Mouse (Mus musculus) adipocyte (in vitro differentiated cells): ENCODE measurements around the gene Adora1.

Source experiments
- DNase-seq: peaks from one replicate; pipeline ENCODE4 v3.0.0-alpha.2; 2016; ENCODE audit warnings: low spot score

The Adora1 gene

GRCm38 (mm10) chr1:134193674-134194197 is 41.5 kb downstream of the Adora1 start:
- DNase-seq = no peak

GRCm38 (mm10) chr1:134193126-134193525 is 42.1 kb downstream of the Adora1 start, which contains the start of gene Mybph:
Gene Mybph, plus strand, starts transcription at chr1:134193448.
- no peak for DNase-seq

DNA sequence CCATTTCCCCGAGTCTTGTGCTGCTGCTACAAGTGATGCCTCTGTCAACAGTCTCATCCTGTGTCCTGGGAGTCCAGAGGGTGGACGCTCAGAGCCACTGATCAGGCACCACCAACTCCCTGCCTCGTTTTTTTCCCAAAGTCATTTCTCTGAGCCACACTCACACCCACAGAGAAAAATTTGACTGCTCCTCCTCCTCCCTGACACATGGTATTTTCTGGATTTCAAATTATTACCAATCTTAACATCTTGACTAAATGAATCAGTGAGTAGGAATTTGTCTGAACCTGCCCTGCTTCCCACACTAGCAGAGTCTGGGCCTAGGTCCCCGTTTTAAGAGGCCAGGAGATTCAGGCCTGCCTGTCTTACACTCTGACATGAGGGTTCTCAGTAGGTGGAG is 43.2 kb downstream of the Adora1 start:
- no peak for DNase-seq

- no peak for DNase-seq
Measured at GRCm38 (mm10) chr1:134191192-134191591, 44.0 kb downstream of the Adora1 start.

DNA sequence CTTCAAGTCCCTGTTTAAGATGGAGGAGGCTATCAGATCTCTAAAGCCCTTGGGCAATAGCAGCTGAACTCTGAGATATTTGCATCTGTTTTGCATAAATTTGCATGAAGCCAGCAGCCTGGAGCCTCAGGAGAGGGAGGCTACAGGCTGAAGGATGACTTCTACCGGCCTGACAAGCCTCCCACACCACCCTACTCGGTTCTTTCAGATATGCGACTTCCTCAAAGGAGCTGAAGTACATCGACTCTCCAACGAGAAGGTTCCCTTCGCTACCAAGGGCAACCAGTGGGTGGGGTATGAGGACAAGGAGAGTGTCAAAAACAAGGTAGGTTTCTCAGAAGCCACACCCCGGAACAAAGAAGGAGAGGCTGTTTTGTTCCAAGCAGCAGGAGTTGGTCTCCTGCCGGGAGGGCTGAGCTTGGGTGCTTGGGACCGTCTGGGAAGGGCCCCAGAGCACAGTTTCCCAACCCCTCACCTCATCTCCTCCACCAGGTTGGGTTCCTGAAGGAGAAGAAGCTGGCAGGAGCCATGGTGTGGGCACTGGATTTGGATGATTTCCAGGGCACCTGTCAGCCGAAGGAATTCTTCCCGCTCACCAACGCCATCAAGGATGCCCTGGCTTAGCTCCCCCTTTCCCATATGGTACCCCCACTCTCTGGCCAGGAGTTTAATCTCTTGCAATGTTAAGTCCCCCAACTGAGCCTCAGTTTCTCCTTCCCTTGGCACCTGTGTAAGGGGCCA is 46.1 kb downstream of the Adora1 start:
- no peak for DNase-seq

GRCm38 (mm10) chr1:134188217-134188616 is 47.0 kb downstream of the Adora1 start:
- no peak for DNase-seq

GRCm38 (mm10) chr1:134184089-134184488 is 51.1 kb downstream of the Adora1 start:
- no peak for DNase-seq

GRCm38 (mm10) chr1:134182025-134182424 is 53.2 kb downstream of the Adora1 start, which contains the start of gene Chil1:
Gene Chil1, plus strand, starts transcription at chr1:134182176.
- DNase-seq = peak; percentile 28

DNA sequence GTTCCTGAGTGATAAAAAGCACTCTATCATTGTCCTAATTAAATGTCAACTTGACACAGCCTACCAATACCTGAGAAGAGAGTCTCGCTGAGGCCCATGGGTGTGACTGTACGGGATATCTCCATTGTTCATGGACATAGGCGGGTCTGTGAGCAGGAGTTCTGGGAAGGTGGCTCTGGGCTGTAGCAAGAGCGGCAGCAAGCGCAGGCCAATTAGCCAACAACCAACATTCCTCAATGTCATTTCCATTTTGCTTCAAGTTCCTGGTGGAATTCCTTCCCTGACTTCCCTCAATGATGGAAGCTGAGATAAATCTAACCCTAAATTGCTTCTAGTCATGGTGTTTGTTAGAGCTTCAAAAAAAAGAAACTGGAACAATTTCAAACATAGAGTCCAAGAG is 57.3 kb downstream of the Adora1 start:
- no peak for DNase-seq

GRCm38 (mm10) chr1:134173081-134173480 is 62.1 kb downstream of the Adora1 start:
- DNase-seq = no peak

DNA sequence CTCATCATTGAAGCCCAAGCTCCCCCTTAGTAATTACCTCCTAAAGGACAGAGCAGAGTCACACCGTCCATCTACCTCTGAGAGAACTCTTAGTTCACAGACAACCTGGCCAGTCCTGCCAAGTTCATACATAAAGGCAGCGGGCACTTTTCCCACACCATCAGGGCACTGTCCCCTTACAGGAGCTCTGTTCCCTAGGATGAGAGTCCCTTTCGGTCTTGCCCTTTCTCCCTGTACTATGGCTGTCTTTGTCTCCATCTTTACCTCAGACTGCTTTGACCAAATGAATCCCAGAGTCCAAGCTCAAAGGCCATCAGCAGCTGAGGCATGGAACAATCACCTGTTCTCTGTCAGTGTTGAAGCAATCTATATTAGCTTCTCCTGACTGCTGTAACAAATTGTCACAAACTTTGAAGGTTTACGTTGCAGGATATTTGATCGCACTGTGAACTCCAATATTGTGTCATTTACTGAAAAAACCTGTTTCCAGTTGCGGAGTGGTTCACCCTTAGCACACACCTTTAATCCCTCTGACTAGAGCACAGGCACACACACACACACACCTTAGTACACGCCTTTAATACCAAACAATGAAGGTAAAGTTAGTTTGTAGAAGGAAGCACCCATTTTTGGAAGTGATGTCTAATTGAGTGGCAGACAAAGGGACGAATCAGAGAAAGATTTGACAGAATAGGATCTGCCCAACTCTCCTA is 66.1 kb downstream of the Adora1 start:
- no peak for DNase-seq

DNA sequence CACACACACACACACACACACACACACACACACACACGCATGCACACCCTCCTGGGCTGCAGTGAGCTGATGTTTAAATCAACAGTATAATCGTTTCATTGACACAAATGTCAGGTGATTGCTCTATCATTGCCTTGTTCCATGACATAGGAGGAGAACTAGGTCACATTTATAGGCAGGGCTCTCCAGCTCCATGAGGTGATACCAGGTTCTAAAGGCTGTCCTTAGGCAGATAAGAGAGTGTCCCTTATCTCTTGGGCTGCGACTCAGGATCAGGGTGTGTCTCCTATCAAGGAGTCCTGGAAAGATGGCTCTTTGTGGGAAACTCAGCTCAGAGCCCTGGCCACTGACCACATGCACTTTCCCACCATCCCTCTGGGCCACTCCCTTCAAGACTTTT is 66.7 kb downstream of the Adora1 start:
- DNase-seq = no peak

GRCm38 (mm10) chr1:134167416-134168305 is 67.6 kb downstream of the Adora1 start:
- DNase-seq = no peak

DNA sequence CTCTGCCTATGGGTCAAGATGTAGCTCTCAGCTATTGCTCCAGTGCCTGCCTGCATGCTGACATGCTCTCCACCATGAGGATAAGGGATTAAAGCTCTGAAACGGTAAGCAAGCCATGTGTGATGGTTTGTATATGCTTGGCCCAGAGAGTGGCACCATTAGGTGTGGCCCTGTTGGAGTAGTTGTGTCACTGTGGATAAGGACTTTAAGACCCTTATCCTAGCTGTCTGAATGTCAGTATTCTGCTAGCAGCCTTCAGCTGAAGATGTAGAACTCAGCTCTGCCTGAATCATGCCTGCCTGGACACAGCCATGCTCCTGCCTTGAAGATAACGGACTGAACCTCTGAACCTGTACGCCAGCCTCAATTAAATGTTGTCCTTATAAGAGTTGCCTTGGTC is 68.7 kb downstream of the Adora1 start:
- no peak for DNase-seq

DNA sequence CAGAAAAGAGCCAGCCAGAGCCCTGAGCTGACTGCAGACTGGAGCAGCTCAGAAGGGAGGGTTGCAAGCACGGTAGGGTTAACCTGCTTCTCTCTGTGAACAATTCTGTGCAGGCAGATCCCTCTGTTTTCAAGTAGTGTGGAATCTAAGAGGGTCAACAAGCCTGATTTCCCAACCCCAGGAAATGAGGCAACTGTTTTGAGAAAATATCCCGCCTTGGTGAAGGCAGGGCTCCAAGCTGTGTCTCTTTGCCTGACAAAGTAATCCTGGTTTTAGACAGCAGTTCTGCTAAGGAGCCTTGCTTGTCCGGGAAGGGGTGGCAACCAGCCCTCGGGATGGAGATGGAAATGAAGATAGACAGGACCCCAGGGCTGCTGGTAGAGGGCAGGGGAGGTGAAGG is 70.8 kb downstream of the Adora1 start:
- no peak for DNase-seq

- DNase-seq = no peak
Measured at GRCm38 (mm10) chr1:134163476-134163875, 71.8 kb downstream of the Adora1 start.

- DNase-seq = no peak
Measured at GRCm38 (mm10) chr1:134162510-134163225, 72.6 kb downstream of the Adora1 start.

- DNase-seq = no peak
Measured at GRCm38 (mm10) chr1:134161399-134161798, 73.8 kb downstream of the Adora1 start.

DNA sequence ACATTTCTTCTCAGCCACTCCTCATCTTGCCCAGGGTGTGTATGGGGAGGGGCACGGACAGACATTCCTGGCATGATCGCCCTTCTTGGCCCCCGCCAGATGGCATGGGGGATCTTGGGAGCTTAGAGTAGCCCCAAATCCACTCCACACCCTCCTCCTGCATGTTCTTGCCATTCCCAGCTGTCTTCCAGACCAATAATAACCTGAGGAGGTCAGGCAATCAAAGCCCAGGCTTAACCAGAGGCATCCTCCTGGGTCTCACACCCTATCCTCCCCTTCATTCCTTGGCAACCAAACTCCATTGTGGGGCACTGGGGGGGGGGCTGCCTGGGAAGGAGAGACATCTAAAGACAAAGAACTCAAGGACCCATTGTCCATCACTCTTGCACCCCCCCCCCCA is 74.8 kb downstream of the Adora1 start:
- DNase-seq = no peak

DNA sequence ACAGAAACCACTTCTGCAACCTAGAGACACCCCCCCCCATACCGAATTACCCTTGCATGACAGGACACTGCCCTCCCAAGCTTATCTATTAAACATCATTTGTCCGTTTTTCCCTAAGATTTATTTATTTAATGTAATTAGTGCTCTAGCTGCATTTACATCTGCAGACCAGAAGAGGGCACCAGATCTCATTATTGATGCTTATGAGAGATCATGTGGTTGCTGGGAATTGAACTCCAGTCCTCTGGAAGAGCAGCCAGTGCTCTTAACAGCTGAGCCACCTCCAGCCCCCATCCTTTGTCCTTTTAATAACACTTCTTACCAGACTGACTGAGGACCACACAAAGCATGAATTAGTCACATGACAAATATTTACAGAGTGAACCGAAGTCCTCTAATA is 80.6 kb downstream of the Adora1 start:
- no peak for DNase-seq

GRCm38 (mm10) chr1:134154121-134154520 is 81.1 kb downstream of the Adora1 start:
- DNase-seq = no peak
